Mouse (Mus musculus): ENCODE results near the gene Ndel1. TPM values are rescaled to one million over a fixed set of nuclear protein-coding genes. Genes with fewer than 3 reads are reported as not detected.

The Ndel1 gene
- polyA plus RNA-seq (2014; fragmentation: Nextera tagmentation; extraction: Ambion mirVana), result 60.0 and 60.3 TPM in 2 replicates

DNA sequence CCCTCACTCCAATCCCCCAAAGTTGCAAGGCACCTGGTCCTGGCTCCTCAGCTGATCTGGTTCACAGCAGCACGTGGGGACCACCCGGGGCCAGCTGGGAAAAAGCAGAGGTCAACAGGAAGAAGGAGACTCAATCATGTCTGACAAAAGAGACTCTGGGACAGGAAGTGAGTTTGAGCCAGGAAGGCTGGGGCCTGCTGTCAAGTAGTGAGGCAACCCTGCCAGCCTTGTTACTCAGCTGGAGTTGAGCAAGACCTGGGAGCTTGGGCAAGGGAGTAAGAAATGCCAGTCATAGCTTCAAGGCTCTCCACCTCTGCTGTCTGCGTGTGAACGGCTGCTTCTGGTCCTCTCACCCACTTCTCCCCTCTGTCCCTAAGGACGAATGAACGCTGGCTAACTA, at the start of gene Ndel1:
Gene Ndel1 (minus strand): TSS at position 111 of the 400 bp plus-strand sequence.
- Histone ChIP-seq H3K4me2 (ENCODE audit: low read length) (no peak within 1 kb of the TSS), H3K4me3 (ENCODE audit: low read depth, low read length) (no peak within 1 kb of the TSS), H3K36me3 (ENCODE audit: control insufficient read depth, insufficient read depth, low read length) (no peaks in the 10 kb centered on the region), H3K27ac (ENCODE audit: low read depth) (no peak within 1 kb of the TSS), H3K4me1 (replicated peaks; ENCODE audit: control insufficient read depth, insufficient read depth, low read length) (no peaks in the 10 kb centered on the region), H3K9me3 (ENCODE audit: control insufficient read depth, low read length) (no peaks in the 10 kb centered on the region), H3K9ac (ENCODE audit: low read length) (no peak within 1 kb of the TSS), H3K27me3 (replicated peaks; ENCODE audit: control insufficient read depth, insufficient read depth, low read length) (no peaks in the 10 kb centered on the region)
- DNase-seq (ENCODE audit: low spot score) (no peak), ATAC-seq (replicated peaks; ENCODE audit: low FRiP score, low TSS enrichment, low read depth) (no peak)
- WGBS, result 51% methylated on average over 6 of the region's 6 CpGs

DNA sequence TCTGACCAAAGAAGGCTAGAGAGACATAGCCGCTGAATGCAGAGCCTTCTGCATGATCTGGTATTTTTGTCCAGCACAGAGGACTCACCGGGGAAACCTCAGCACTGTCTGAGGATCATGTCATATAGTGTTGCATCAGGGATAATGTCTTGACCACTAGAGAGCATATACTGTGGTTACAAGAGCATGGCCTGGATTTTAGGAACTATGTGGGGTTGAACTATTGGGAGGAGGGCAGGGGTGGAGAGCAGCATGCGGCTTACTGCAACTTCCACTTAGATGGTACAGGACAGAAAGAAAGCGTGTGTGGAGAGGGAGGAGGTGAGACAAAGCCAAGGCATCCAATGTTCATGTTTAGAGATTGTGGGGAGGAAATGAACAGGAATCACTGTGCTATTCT, 42.9 kb upstream of the Ndel1 start:
- Histone ChIP-seq H3K4me2 (ENCODE audit: low read length) (no peak overlapping the region), H3K27me3 (replicated peaks; ENCODE audit: control insufficient read depth, insufficient read depth, low read length) (no peaks in the 10 kb centered on the region), H3K9ac (ENCODE audit: low read length) (no peak overlapping the region), H3K36me3 (ENCODE audit: control insufficient read depth, insufficient read depth, low read length) (no peaks in the 10 kb centered on the region), H3K4me3 (ENCODE audit: low read depth, low read length) (no peak overlapping the region), H3K4me1 (replicated peaks; ENCODE audit: control insufficient read depth, insufficient read depth, low read length) (0 out of 2 replicates have a peak, but pooled peaks cover 4% of the 10 kb centered on the region), H3K9me3 (ENCODE audit: control insufficient read depth, low read length) (no peaks in the 10 kb centered on the region), H3K27ac (ENCODE audit: low read depth) (no peak overlapping the region)
- ATAC-seq (replicated peaks; ENCODE audit: low FRiP score, low TSS enrichment, low read depth), result no peak
- no peak for DNase-seq (ENCODE audit: low spot score)
- WGBS, result over 99% methylated on average over 4 of the region's 4 CpGs

DNA sequence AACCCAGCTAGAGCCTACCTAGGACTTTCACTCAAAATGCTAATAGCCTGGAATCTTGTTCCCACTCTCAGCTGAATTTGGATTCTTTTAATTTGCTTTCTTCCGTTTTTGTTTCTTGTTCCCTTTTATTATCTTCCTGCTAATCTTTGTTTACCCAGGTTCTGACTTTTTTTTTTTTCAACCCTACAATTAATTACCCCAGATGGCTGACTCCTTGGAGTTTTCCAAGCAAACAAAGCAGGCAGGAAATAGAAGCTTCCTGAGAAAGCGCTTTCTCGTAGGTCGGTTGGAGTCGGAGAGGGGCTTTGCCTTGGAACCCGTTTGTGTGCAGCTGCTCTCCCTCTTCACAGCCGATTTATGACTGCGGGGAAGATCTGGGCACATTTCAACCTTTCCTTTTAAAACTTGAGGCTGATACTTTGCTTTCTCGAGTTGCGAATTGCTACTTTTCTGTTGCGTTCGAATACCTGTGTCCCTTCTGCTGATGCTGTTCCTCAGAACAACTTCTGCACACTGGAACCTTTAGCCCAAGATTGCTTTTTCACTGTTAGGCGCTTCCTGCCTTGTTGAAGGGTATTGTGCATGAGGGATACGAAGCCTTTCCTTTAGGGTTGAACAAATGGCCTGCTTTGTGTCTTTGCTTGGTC, 40.0 kb upstream of the Ndel1 start:
- DNase-seq (ENCODE audit: low spot score), result peak; percentile 55

DNA sequence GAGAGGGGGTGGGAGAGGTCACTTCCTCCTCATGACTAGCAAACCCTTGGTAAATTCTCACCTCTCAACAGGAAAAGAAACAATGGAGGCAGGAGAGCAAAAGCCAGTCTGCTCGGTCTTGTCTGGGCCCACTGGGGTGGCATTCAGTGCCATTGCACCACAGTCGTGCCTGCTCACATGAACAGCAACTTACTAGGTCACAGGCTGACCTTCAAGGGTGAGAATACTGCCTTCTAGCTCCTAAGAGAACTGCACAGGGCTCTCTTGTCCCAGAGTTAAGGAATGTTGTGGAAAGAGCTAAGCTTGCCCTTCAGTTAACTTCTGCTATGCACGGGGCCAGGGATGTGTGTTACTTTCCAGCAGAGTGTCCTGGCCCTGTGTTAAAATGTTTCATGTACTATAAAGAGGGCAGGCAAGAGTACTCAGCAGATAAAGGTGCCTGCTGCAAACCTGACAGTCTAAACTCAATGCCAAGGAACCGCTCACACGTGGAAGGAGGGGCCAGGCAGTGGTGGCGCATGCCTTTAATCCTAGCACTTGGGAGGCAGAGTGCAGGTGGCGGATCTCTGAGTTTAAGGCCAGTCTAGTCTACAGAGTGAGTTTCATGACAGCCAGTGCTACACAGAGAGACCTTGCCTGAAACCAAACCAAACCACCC, 37.3 kb upstream of the Ndel1 start:
- DNase-seq (ENCODE audit: low spot score) (no peak), ATAC-seq (replicated peaks; ENCODE audit: low FRiP score, low TSS enrichment, low read depth) (no peak)
- Histone ChIP-seq H3K36me3 (ENCODE audit: control insufficient read depth, insufficient read depth, low read length) (peaks cover 26% of the 10 kb centered on the region), H3K9ac (ENCODE audit: low read length) (no peak overlapping the region), H3K4me3 (ENCODE audit: low read depth, low read length) (no peak overlapping the region), H3K27me3 (replicated peaks; ENCODE audit: control insufficient read depth, insufficient read depth, low read length) (no peaks in the 10 kb centered on the region), H3K9me3 (ENCODE audit: control insufficient read depth, low read length) (no peaks in the 10 kb centered on the region), H3K4me2 (ENCODE audit: low read length) (no peak overlapping the region), H3K27ac (ENCODE audit: low read depth) (no peak overlapping the region), H3K4me1 (replicated peaks; ENCODE audit: control insufficient read depth, insufficient read depth, low read length) (0 out of 2 replicates have a peak, but pooled peaks cover 4% of the 10 kb centered on the region)
- 54% methylated on average over 7 of the region's 7 CpGs for WGBS

More for the DNA sequence above, 40.0 kb upstream of the Ndel1 start:
- Histone ChIP-seq H3K4me3 (ENCODE audit: low read depth, low read length) (no peak overlapping the region), H3K9me3 (ENCODE audit: control insufficient read depth, low read length) (no peaks in the 10 kb centered on the region), H3K9ac (ENCODE audit: low read length) (no peak overlapping the region), H3K4me1 (replicated peaks; ENCODE audit: control insufficient read depth, insufficient read depth, low read length) (0 out of 2 replicates have a peak, but pooled peaks cover 4% of the 10 kb centered on the region), H3K27me3 (replicated peaks; ENCODE audit: control insufficient read depth, insufficient read depth, low read length) (no peaks in the 10 kb centered on the region), H3K4me2 (ENCODE audit: low read length) (peak overlapping the region; percentile 7; the same call in 1 of the 2 replicates), H3K36me3 (ENCODE audit: control insufficient read depth, insufficient read depth, low read length) (0 out of 2 replicates have a peak, but pooled peaks cover under 1% of the 10 kb centered on the region), H3K27ac (ENCODE audit: low read depth) (peak overlapping the region; percentile 60)
- no peak for ATAC-seq (replicated peaks; ENCODE audit: low FRiP score, low TSS enrichment, low read depth)
- WGBS, result 30% methylated on average over 14 of the region's 14 CpGs

DNA sequence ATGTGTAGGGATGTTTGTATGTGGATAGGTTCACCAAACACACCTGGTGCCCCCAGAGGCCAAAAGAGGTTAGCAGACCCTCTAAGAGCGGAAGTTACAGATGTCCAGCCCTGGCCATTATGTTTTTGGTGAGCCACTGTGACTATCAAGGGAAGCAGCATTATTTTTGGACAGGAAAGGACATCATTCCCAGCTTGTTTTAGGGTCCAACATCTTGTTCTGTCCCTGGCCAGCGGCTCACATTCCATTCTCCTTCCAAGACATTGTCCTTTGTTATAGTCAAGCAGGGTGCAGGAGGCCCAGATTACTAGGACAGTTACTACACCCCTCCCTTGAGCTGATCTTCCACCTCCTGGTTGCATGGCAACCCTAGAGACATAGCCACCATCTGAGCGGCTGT, 35.6 kb upstream of the Ndel1 start:
- no peak overlapping the region for H3K4me3 ChIP-seq (ENCODE audit: low read depth, low read length)
- DNase-seq (ENCODE audit: low spot score), result no peak
- no peak overlapping the region for H3K27ac ChIP-seq (ENCODE audit: low read depth)
- peaks cover 8% of the 10 kb centered on the region for H3K4me1 ChIP-seq (replicated peaks; ENCODE audit: control insufficient read depth, insufficient read depth, low read length)
- H3K9me3 ChIP-seq (ENCODE audit: control insufficient read depth, low read length), result no peaks in the 10 kb centered on the region
- ATAC-seq (replicated peaks; ENCODE audit: low FRiP score, low TSS enrichment, low read depth), result no peak
- no peak overlapping the region for H3K9ac ChIP-seq (ENCODE audit: low read length)
- WGBS, result 82% methylated on average over 3 of the region's 3 CpGs
- no peak overlapping the region for H3K4me2 ChIP-seq (ENCODE audit: low read length)
- no peaks in the 10 kb centered on the region for H3K27me3 ChIP-seq (replicated peaks; ENCODE audit: control insufficient read depth, insufficient read depth, low read length)
- peaks cover 43% of the 10 kb centered on the region for H3K36me3 ChIP-seq (ENCODE audit: control insufficient read depth, insufficient read depth, low read length)

DNA sequence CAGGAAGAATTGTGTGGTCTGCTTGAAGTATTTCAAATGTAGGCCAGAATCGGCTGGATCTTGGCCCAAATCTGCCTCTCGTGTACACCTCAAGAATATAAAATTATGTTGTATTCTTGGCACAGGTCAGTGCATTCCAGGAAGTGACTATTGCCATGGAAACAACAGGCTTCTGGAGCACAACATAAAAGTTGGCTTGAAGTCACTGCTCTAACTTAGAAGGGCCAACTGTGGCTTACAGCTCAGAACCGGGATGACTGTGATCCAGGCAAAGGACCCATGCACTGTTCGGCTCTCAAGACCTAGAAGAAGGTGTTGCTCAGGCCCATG, 34.8 kb upstream of the Ndel1 start:
- WGBS, result 69% methylated on average over 4 of the region's 4 CpGs
- no peaks in the 10 kb centered on the region for H3K9me3 ChIP-seq (ENCODE audit: control insufficient read depth, low read length)
- no peak overlapping the region for H3K4me2 ChIP-seq (ENCODE audit: low read length)
- 0 out of 2 replicates have a peak overlapping the region, but pooled peaks have one; percentile 7 for H3K27ac ChIP-seq (ENCODE audit: low read depth)
- ATAC-seq (replicated peaks; ENCODE audit: low FRiP score, low TSS enrichment, low read depth) (no peak), DNase-seq (ENCODE audit: low spot score) (peak; percentile 59)
- H3K9ac ChIP-seq (ENCODE audit: low read length), result no peak overlapping the region
- H3K4me3 ChIP-seq (ENCODE audit: low read depth, low read length), result no peak overlapping the region
- H3K36me3 ChIP-seq (ENCODE audit: control insufficient read depth, insufficient read depth, low read length), result peaks cover 43% of the 10 kb centered on the region
- H3K4me1 ChIP-seq (replicated peaks; ENCODE audit: control insufficient read depth, insufficient read depth, low read length), result peaks cover 8% of the 10 kb centered on the region
- no peaks in the 10 kb centered on the region for H3K27me3 ChIP-seq (replicated peaks; ENCODE audit: control insufficient read depth, insufficient read depth, low read length)

DNA sequence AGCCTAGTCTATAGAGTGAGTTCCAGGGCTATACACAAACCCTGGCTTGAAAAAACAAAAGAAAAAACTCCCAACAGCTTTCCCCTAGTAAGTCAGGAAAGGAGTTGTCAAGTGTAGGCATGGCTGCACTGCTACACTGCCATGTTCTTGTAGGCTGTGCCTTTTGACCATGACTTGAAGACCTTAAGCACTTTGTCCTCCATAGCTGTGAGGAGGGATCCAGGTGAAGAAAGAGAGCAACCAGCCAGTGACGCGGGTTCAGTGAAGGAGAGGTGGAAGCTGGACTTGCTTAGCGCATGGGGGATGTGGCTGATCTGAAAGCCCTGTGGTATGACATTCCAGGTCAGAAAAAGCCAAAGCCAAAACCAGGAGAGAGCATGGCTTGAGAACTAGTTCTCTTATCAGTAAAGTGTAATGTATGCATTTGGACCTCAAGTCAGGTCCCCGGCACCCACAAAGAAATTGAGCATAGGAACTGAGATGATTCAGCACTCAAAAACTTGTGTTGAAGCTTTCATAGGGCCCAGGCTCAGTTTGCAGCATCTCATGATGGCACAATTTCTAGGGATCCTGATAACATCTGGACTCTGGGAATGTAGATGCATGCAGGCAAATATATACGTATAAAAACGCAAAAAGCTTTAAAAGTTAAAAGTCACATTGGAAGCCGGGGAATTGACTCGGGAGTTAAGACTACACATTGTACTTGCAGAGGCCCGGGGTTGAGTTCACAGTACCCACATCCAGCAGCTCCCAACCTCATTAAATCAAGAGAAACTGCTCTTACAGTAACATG, 34.2 kb upstream of the Ndel1 start:
- no peak overlapping the region for H3K4me2 ChIP-seq (ENCODE audit: low read length)
- H3K9ac ChIP-seq (ENCODE audit: low read length), result no peak overlapping the region
- no peaks in the 10 kb centered on the region for H3K27me3 ChIP-seq (replicated peaks; ENCODE audit: control insufficient read depth, insufficient read depth, low read length)
- H3K4me3 ChIP-seq (ENCODE audit: low read depth, low read length), result no peak overlapping the region
- 0 out of 2 replicates have a peak overlapping the region, but pooled peaks have one; percentile 7 for H3K27ac ChIP-seq (ENCODE audit: low read depth)
- DNase-seq (ENCODE audit: low spot score), result no peak
- 88% methylated on average over 9 of the region's 9 CpGs for WGBS
- H3K9me3 ChIP-seq (ENCODE audit: control insufficient read depth, low read length), result no peaks in the 10 kb centered on the region
- peaks cover 6% of the 10 kb centered on the region for H3K4me1 ChIP-seq (replicated peaks; ENCODE audit: control insufficient read depth, insufficient read depth, low read length)
- H3K36me3 ChIP-seq (ENCODE audit: control insufficient read depth, insufficient read depth, low read length), result peaks cover 43% of the 10 kb centered on the region
- no peak for ATAC-seq (replicated peaks; ENCODE audit: low FRiP score, low TSS enrichment, low read depth)

DNA sequence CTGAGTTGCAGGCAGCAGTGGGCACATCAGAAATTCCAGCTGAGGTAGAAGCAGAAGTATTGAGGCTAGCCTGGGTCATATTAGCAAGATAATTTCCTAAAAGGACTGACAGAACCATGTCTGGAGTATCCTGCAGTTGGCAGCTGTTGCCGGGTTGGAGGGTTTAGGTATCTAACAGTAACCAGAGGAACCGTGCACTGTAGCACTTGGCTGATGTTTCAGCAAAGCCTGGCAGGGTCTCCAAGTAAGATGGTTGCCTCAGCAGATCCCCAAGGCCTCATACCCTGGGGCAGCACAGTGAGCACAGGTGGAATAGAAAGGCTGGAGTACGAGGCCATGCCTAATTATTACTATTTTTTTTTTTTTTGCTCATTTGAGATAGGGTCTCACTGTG, 33.5 kb upstream of the Ndel1 start:
- Histone ChIP-seq H3K4me1 (replicated peaks; ENCODE audit: control insufficient read depth, insufficient read depth, low read length) (peaks cover 6% of the 10 kb centered on the region), H3K4me3 (ENCODE audit: low read depth, low read length) (no peak overlapping the region), H3K36me3 (ENCODE audit: control insufficient read depth, insufficient read depth, low read length) (peaks cover 43% of the 10 kb centered on the region), H3K27ac (ENCODE audit: low read depth) (no peak overlapping the region), H3K4me2 (ENCODE audit: low read length) (no peak overlapping the region), H3K27me3 (replicated peaks; ENCODE audit: control insufficient read depth, insufficient read depth, low read length) (no peaks in the 10 kb centered on the region), H3K9me3 (ENCODE audit: control insufficient read depth, low read length) (no peaks in the 10 kb centered on the region), H3K9ac (ENCODE audit: low read length) (no peak overlapping the region)
- DNase-seq (ENCODE audit: low spot score) (no peak), ATAC-seq (replicated peaks; ENCODE audit: low FRiP score, low TSS enrichment, low read depth) (no peak)
- 83% methylated on average over 3 of the region's 3 CpGs for WGBS

Data from intestine, embryonic 14.5 days (tissue).